Mouse (Mus musculus) lung, embryonic 14.5 days (tissue): ENCODE data around the gene Tssk3. TPM values are rescaled to one million over a fixed set of nuclear protein-coding genes. Genes with fewer than 3 reads are reported as not detected.

ENCODE experiments used
- ATAC-seq: fragments of 200-750 bp; cut with Nextera tagmentation; 2 replicates; pipeline ENCODE4 v1.8.0; 2017; ENCODE audit warnings: mild to moderate bottlenecking, moderate TSS enrichment, moderate library complexity; ENCODE audit not compliant: insufficient read depth
- DNase-seq: peaks from one replicate; pipeline ENCODE4 v3.0.0-alpha.2; 2015
- H3K27ac ChIP-seq: fragments of 300-500 bp; sonication (generic); 2 replicates; pipeline ENCODE4 v1.5.1; 2014; ENCODE audit warnings: low read depth, mild to moderate bottlenecking, moderate library complexity
- H3K27me3 ChIP-seq: fragments of 300-500 bp; sonication (generic); 2 replicates; pipeline ENCODE4 v1.6.1; 2014; ENCODE audit warnings: low read length, control low read depth; ENCODE audit not compliant: insufficient read depth
- H3K36me3 ChIP-seq: fragments of 300-500 bp; sonication (generic); 2 replicates; pipeline ENCODE4 v1.6.1; 2014; ENCODE audit warnings: control low read depth; ENCODE audit not compliant: insufficient read depth
- H3K4me1 ChIP-seq: fragments of 300-500 bp; sonication (generic); 2 replicates; pipeline ENCODE4 v1.6.1; 2014; ENCODE audit warnings: antibody characterized with exemption, control low read depth; ENCODE audit not compliant: insufficient read depth
- H3K4me2 ChIP-seq: fragments of 300-500 bp; sonication (generic); 2 replicates; pipeline ENCODE4 v1.6.1; 2014; ENCODE audit warnings: mild to moderate bottlenecking
- H3K4me3 ChIP-seq: fragments of 300-500 bp; sonication (generic); 2 replicates; pipeline ENCODE4 v1.5.1; 2014; ENCODE audit warnings: low read depth, low read length
- H3K9ac ChIP-seq: fragments of 300-500 bp; sonication (generic); 2 replicates; pipeline ENCODE4 v1.6.1; 2014
- H3K9me3 ChIP-seq: fragments of 300-500 bp; sonication (generic); 2 replicates; pipeline ENCODE4 v1.6.1; 2016; ENCODE audit warnings: low read depth, low read length, control low read depth
- CTCF ChIP-seq: IDR thresholded peaks from 2 replicates; pipeline ENCODE4 v1.5.1; 2016; ENCODE audit warnings: antibody characterized with exemption, low read depth
- WGBS: fragments of 180-500 bp; shearing (Covaris S2); extraction: QIAGEN DNeasy Blood & Tissue Kit; methylation state at CpG from one replicate; pipeline ENCODE4 v1.1.7; 2014; 5-methylcytosine and 5-hydroxymethylcytosine counted together
- polyA plus RNA-seq: library from polyadenylated mRNA; unstranded; fragments of >200 nt; fragmentation: Nextera tagmentation; extraction: Ambion mirVana; gene quantifications from 2 replicates; pipeline ENCODE4 v1.2.1, GENCODE M21; 2014

The Tssk3 gene
- polyA plus RNA-seq, 1 experiment from 2014 or later = not detected

DNA sequence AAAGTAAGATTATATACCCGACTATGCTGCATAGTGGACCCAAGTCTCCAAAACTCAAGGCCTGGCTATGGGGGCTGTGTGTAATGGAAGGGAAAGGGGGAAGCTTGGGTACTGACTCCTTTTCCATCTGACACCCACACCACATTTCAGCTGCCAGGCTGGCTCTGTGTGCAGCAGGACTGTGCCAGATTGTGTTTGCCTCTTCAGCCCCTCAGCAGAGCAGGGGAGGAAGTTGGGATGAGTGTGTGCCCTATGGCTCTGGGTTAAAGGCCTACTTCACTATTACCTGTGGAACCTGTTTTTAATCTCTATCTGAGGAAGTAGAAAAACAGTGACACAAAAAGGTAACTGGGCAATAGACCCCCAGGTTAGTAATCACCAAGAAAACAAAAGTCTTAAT is 9.7 kb downstream of the Tssk3 start:
- no peak for DNase-seq
- Histone ChIP-seq H3K4me1 (no peaks in the 10 kb centered on the region), H3K4me3 (no peak overlapping the region), H3K9me3 (no peaks in the 10 kb centered on the region), H3K4me2 (no peak overlapping the region), H3K27me3 (no peaks in the 10 kb centered on the region), H3K27ac (no peak overlapping the region), H3K36me3 (peaks cover 61% of the 10 kb centered on the region), H3K9ac (no peak overlapping the region)
- WGBS = 91% methylated on average over 1 of the region's 1 CpGs
- no peak for ATAC-seq
- no peak for TF ChIP-seq CTCF

DNA sequence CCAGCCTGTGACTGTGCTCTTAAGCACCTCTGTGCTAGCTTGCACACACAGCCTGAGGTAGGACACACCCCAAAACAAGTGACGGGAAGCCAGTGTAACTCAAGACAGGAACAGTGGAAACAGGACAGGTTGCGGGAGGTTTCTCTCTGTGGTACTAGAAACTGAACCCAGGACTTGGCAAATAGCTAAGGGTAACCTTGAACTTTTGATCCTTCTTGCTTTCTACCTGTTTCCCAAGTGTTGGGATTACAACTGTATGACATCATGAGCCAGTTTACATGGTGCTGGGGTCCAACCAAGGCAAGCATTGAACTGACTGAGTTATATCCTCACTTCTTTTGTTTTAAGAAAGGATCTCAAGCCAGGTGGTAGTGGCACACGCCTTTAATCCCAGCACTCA is 11.0 kb downstream of the Tssk3 start:
- 86% methylated on average over 3 of the region's 3 CpGs for WGBS
- H3K27ac ChIP-seq = no peak overlapping the region
- H3K36me3 ChIP-seq = peaks cover 60% of the 10 kb centered on the region
- no peaks in the 10 kb centered on the region for H3K9me3 ChIP-seq
- H3K4me1 ChIP-seq = no peaks in the 10 kb centered on the region
- TF ChIP-seq CTCF = no peak
- no peak overlapping the region for H3K4me2 ChIP-seq
- ATAC-seq (no peak), DNase-seq (no peak)
- H3K4me3 ChIP-seq = no peak overlapping the region
- H3K9ac ChIP-seq = no peak overlapping the region
- H3K27me3 ChIP-seq = no peaks in the 10 kb centered on the region

DNA sequence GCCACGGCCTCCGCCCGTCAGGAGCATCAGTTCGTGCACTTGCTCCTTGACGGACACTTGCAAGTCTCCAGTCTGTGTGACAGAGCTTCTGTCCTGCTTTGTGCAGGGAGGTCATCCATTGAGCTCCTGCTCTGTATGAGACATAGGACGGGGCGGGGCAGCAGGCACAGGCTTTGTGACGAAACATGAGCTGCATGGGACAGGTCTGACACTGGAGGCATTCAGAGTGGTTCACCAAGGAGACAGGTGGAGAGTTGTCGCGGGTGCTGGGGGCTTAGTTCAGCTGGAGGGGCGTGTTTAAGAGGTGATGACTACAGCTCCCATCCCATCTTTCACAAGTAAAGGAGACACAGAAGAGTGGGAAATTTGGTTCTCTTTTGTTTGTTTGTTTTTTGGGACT is 14.8 kb downstream of the Tssk3 start:
- no peaks in the 10 kb centered on the region for H3K9me3 ChIP-seq
- no peak overlapping the region for H3K9ac ChIP-seq
- WGBS = 89% methylated on average over 11 of the region's 11 CpGs
- no peak overlapping the region for H3K4me3 ChIP-seq
- H3K4me2 ChIP-seq = no peak overlapping the region
- no peaks in the 10 kb centered on the region for H3K4me1 ChIP-seq
- ATAC-seq = no peak
- DNase-seq = no peak
- no peaks in the 10 kb centered on the region for H3K27me3 ChIP-seq
- peaks cover 67% of the 10 kb centered on the region for H3K36me3 ChIP-seq
- TF ChIP-seq CTCF = no peak
- no peak overlapping the region for H3K27ac ChIP-seq

DNA sequence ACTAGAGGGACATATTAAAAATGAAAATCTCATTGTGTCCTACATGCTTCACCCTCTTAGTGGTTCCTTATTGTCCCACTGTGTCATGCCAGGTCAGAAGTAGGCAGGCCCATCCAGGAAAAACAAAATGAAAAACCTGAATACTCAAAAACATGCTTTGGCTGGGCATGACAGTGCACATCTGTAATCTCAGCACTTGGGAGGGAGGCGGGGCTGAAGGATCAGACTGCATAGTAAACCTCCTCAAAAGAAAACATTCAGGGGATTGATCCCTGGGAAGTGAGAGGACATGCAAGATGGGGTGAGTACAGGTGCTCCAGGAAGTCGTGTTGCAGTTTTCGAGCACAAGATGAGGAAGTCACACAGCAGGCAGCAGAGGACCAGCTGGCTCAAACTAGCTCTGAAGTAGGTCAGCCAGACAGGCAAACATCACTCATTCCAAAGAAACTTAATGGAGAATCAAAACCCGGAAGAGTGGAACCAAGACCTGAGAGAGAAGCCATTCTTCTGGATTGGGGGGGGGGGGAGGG is 26.5 kb downstream of the Tssk3 start:
- H3K27ac ChIP-seq = no peak overlapping the region; the same call in 1 of the 2 replicates

DNA sequence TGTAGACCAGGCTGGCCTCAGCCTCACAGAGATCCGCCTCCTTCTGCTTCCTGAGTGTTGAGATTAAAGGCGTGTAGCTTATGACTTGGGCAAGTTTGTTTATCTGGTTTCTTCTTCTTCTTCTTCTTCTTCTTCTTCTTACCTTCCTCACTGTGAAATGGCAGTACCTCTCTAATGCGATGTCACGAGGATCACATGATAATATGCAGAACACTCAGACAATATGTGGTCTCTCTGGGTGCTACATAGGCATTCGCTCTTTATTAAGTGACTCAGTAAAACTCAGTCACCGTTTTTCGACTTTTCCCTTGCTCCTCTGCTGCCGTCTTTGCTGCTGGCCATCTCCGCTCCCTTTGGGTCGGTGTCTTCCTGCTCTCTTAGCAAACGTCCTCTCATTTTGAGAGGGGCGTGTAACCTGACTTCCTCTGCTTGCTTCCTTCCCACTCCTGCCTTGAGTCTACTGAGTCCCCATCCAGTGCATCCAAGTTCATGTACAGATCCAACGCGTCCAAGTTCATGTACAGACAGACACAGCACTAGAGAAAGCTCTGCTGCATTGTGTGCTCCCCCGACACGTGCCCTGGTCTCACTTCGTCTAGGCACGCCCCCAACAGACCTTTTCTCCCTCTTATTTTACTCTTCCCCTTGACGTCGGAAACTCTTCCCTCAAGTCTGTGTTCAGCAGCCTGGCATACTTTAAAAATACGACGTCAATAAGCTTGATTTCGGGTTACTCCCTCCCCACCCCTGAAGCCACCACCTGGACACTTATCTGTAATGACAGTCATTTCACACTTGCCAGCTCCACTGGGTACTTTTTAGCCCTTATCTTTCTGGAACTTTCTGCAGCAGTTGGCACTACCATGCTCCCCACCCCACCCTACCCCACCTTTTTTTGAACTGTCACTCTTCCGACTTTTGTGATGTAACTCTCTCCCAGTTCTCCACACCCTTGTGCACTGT is 27.4 kb downstream of the Tssk3 start:
- H3K36me3 ChIP-seq = peaks cover 36% of the 10 kb centered on the region
- H3K4me2 ChIP-seq = peak overlapping the region; percentile 77
- 84% methylated on average over 24 of the region's 24 CpGs for WGBS
- no peak overlapping the region for H3K9ac ChIP-seq
- no peaks in the 10 kb centered on the region for H3K9me3 ChIP-seq
- H3K4me3 ChIP-seq = peak overlapping the region; percentile 2; the same call in 1 of the 2 replicates
- ATAC-seq = no peak
- H3K27ac ChIP-seq = peak overlapping the region; percentile 43; the same call in 1 of the 2 replicates
- no peak for TF ChIP-seq CTCF
- peaks cover 3% of the 10 kb centered on the region; the same call in 1 of the 2 replicates for H3K4me1 ChIP-seq
- DNase-seq = no peak
- no peaks in the 10 kb centered on the region for H3K27me3 ChIP-seq

More for the DNA sequence above, 26.5 kb downstream of the Tssk3 start:
- DNase-seq (no peak), ATAC-seq (no peak)
- Histone ChIP-seq H3K27me3 (no peaks in the 10 kb centered on the region), H3K36me3 (peaks cover 46% of the 10 kb centered on the region), H3K9ac (no peak overlapping the region), H3K9me3 (no peaks in the 10 kb centered on the region), H3K4me3 (no peak overlapping the region), H3K4me2 (no peak overlapping the region), H3K4me1 (peaks cover 3% of the 10 kb centered on the region; the same call in 1 of the 2 replicates)
- WGBS = 83% methylated on average over 4 of the region's 4 CpGs
- TF ChIP-seq CTCF = no peak

DNA sequence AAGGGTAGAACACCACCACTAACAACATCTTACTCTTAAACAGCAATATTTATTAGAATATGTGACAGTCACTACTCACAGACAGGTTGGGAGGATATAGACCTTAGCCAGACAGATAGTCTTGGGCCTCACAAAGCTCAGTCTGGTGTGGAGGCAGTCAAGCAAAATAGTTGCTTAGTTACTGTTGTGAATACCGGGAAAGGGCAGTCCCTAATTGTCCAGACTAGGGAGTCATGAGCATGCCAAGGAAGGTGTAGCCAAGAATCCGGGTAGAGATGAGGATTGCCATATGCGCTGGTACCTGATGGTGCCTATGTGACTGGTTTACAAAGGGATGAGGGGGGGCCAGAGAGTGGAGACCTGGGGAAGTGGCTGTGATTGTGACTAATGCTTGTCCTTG is 28.7 kb downstream of the Tssk3 start:
- H3K9ac ChIP-seq = peak overlapping the region; percentile 73
- peak overlapping the region; percentile 84 for H3K4me3 ChIP-seq
- H3K27ac ChIP-seq = peak overlapping the region; percentile 80
- peaks cover 24% of the 10 kb centered on the region for H3K36me3 ChIP-seq
- H3K9me3 ChIP-seq = no peaks in the 10 kb centered on the region
- WGBS = 43% methylated on average over 3 of the region's 3 CpGs
- DNase-seq = no peak
- H3K4me1 ChIP-seq = peaks cover 3% of the 10 kb centered on the region; the same call in 1 of the 2 replicates
- no peak for TF ChIP-seq CTCF
- no peak for ATAC-seq
- peak overlapping the region; percentile 77 for H3K4me2 ChIP-seq
- no peaks in the 10 kb centered on the region for H3K27me3 ChIP-seq
